Mouse (Mus musculus) mesoderm, embryonic 11.5 days (tissue): ENCODE results near the gene Megf9.

Experiments
- DNase-seq: peaks from one replicate; pipeline ENCODE4 v3.0.0-alpha.2; 2012; ENCODE audit warnings: low read depth, low spot score

The Megf9 gene

GRCm38 (mm10) chr4:70523346-70523745 lies 11.4 kb downstream of the Megf9 start:
- no peak for DNase-seq

- DNase-seq = no peak
Observed at GRCm38 (mm10) chr4:70521506-70522292, 13.1 kb downstream of the Megf9 start.

- DNase-seq = no peak
Observed at GRCm38 (mm10) chr4:70517646-70518045, 17.1 kb downstream of the Megf9 start.

GRCm38 (mm10) chr4:70516289-70516688 lies 18.5 kb downstream of the Megf9 start:
- DNase-seq = no peak

GRCm38 (mm10) chr4:70515514-70515913 lies 19.3 kb downstream of the Megf9 start:
- no peak for DNase-seq

GRCm38 (mm10) chr4:70509987-70510386 lies 24.8 kb downstream of the Megf9 start:
- no peak for DNase-seq

GRCm38 (mm10) chr4:70509565-70509964 lies 25.2 kb downstream of the Megf9 start:
- peak; percentile 21 for DNase-seq

GRCm38 (mm10) chr4:70508207-70508606 lies 26.6 kb downstream of the Megf9 start:
- DNase-seq = no peak

GRCm38 (mm10) chr4:70505951-70506350 lies 28.8 kb downstream of the Megf9 start:
- DNase-seq = no peak

GRCm38 (mm10) chr4:70503827-70504226 lies 31.0 kb downstream of the Megf9 start:
- DNase-seq = no peak

GRCm38 (mm10) chr4:70499285-70499684 lies 35.5 kb downstream of the Megf9 start:
- DNase-seq = no peak

- no peak for DNase-seq
Observed at GRCm38 (mm10) chr4:70496978-70497377, 37.8 kb downstream of the Megf9 start.

GRCm38 (mm10) chr4:70489792-70490191 lies 45.0 kb downstream of the Megf9 start:
- no peak for DNase-seq

GRCm38 (mm10) chr4:70488415-70488814 lies 46.4 kb downstream of the Megf9 start:
- no peak for DNase-seq

GRCm38 (mm10) chr4:70484134-70484533 lies 50.7 kb downstream of the Megf9 start:
- DNase-seq = no peak

GRCm38 (mm10) chr4:70481931-70482330 lies 52.9 kb downstream of the Megf9 start:
- DNase-seq = no peak

GRCm38 (mm10) chr4:70471398-70471797 lies 63.4 kb downstream of the Megf9 start:
- DNase-seq = no peak

- no peak for DNase-seq
Observed at GRCm38 (mm10) chr4:70465921-70466689, 68.7 kb downstream of the Megf9 start.

- DNase-seq = no peak
Observed at GRCm38 (mm10) chr4:70463302-70463701, 71.5 kb downstream of the Megf9 start.

- no peak for DNase-seq
Observed at GRCm38 (mm10) chr4:70461416-70461815, 73.4 kb downstream of the Megf9 start.

- no peak for DNase-seq
Observed at GRCm38 (mm10) chr4:70452161-70452560, 82.6 kb downstream of the Megf9 start.

GRCm38 (mm10) chr4:70451750-70452149 lies 83.0 kb downstream of the Megf9 start:
- peak; percentile 69 for DNase-seq

GRCm38 (mm10) chr4:70449668-70450067 lies 85.1 kb downstream of the Megf9 start:
- no peak for DNase-seq
